Mouse (Mus musculus) fat pad, adult 2 months (tissue): ENCODE measurements at regions not wholly inside any gene's neighbourhood (a gene's known extent, or its start where the extent isn't known, plus 50 kb on each side); places are given as distances from the start of the nearest gene placed in this dataset.

Experiments used
- DNase-seq: peaks from one replicate; pipeline ENCODE4 v3.0.0-alpha.2; 2011; ENCODE audit warnings: low read depth, low spot score; ENCODE audit errors: extremely low read depth

- DNase-seq = no peak
Observed at GRCm38 (mm10) chr7:40052255-40052654, 534.7 kb downstream of the Zfp619 start.

DNA sequence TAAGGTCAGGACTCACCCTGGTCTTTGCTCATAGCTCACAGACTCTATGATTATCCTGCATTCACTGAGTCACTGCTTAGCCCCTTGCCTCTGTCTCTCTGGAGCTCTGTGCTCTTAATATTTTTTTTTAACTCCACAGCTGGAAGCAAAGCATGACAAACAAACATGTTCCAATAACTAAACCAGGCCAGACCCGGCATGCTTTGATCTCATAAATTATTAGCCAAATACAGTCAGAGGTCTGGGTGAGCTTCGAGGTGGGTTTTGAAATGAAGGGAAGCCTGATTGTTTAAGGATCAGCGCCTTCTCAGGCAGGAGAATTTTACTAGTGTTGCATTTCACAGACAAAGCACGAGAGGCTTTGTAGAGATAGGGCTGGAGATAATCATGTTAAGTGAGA is 541.3 kb downstream of the Zfp619 start:
- no peak for DNase-seq

- no peak for DNase-seq
Observed at GRCm38 (mm10) chr7:40064631-40065030, 547.1 kb downstream of the Zfp619 start.

GRCm38 (mm10) chr7:40065526-40065925 is 548.0 kb downstream of the Zfp619 start:
- DNase-seq = no peak

DNA sequence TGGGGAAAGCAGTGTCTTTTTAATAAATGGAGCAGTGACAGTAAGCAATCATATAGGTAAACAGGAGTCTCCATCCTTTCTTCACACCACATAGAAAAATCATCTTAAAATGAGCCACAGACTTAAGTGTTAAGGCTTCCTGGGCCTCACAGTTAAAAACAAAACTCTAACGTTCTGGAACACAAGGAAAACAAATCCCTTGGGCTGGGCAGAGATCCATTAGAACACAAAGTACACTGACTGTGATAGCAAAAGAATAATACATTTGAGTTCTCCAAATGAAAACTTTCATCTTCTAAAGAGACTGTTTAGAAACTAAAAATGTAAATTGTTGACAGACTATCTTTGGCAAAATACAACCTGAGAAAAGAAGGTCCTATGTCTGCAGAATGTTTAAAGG is 549.8 kb downstream of the Zfp619 start:
- no peak for DNase-seq

DNA sequence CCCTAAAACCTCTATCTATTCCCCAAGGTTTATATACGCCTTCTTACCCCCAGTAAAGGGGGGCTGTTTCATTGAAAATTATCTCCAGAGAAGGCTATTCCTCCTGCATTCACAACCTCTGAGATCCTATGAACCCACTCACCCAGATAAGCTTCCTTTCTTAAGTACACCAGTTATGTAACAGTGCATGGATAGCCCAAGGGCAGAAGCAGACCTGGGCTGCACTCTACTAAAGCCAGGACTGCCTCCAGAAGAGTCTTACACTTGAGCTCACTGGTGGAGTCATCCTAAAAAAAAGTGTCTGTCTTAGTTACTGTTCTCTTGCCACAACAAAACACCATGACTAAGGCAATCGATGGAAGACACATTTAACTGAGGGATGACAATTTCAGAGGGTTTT is 553.7 kb downstream of the Zfp619 start:
- no peak for DNase-seq

GRCm38 (mm10) chr7:40072478-40072877 is 554.9 kb downstream of the Zfp619 start:
- DNase-seq = no peak

DNA sequence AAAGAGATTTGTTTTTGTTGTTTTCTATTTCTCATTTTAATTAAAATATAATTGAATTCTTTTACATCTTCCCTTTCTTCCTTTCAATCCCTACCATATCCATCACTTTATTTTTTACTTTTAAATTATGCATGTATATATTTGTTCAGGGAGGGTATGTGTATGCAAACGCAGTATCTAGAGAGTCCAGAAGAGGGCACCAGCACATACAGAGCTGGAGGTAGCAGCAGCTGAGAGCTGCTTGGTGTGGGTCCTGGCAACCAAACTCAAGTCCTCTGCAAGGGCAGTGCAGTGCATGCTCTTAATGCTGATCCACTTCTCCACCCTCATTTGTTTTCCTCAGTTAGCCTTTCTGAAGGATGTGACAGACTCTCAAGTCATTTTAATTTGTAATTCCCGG is 568.7 kb downstream of the Zfp619 start:
- no peak for DNase-seq

GRCm38 (mm10) chr7:40097094-40097493 is 579.5 kb downstream of the Zfp619 start:
- no peak for DNase-seq

DNA sequence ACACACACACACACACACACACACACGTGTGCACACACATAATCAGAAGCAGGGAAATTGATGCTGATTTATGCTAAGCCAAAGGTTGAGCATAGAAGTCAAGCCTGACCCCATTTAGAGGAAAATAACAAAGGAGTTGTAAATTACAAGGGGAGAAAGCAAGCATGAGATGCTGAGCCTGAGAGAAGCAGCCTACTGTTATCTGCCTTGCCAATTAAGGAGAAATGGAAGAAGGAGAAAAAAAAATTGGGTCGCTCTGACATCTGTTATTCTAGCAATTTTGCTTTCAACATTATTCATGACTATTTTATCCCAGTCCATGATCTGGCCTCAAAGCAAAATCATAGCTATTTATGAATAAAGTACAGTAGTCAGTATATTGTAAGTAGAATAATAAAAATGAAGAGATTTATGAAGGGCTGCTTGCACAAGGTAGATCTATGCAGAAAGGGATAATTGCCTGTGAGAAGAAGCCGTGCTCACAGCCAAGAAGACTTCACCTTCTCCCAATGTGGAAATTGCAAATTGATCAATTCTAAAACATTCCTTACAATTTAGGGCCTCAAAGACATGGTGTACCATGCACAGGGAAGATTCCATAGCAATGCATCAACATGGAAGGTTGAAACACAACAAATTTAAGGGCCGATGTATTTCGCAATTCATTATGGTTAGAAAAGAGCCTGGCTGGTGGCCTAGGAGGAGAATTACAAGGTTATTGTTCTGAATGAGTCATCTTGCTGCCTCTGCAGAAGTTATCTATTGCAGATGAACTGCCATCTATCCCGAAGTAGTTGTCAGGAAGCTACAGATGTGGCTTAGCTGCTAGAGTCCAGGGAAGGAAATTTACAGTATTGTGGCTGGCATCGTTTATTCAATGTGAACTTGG is 585.7 kb downstream of the Zfp619 start:
- DNase-seq = peak; percentile 34

DNA sequence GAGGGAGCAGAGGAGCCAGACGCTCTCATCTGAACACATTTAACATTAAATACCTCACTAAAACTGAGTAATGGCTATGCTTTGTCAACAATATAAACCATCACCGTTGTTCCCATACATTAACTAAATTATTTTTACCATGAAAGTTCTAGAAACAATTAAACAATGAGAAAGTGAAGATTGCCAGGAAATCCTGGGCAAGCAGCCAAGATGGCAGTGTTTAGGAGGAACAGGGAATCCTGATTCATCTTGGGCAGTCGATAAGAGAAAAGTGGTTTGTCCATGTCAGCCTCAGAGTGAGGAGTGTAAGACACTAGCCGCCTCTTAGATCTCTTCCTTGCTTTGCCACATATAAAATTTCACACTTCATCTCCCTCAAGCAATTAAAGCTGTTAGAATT is 625.3 kb downstream of the Zfp619 start:
- DNase-seq = no peak

- DNase-seq = no peak
Observed at GRCm38 (mm10) chr7:40144431-40144830, 626.9 kb downstream of the Zfp619 start.

GRCm38 (mm10) chr7:40177570-40177969 is 660.0 kb downstream of the Zfp619 start:
- no peak for DNase-seq

GRCm38 (mm10) chr7:40195366-40195765 is 677.8 kb downstream of the Zfp619 start:
- peak; percentile 25 for DNase-seq

GRCm38 (mm10) chr7:40202615-40203014 is 685.0 kb downstream of the Zfp619 start:
- peak; percentile 10 for DNase-seq

DNA sequence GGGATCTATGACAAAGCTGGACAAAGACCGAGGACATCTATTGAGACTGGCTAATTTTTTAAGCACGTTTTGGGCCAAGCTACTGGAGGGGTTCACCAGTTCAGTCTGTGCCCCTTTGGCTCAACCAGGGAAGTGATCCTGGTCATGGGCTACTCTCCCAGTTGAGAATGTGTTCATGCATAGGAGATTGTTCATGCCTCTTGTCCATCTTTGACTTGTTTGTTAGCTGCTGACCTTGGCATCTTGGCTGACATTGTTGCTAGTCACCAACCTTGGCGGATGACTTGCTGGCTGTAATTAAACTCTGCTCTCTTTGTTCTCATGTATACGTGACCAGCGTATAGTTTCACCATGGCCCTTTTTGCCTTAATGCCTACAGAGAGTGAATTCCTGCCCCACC is 686.2 kb upstream of the Vstm2b start:
- no peak for DNase-seq

DNA sequence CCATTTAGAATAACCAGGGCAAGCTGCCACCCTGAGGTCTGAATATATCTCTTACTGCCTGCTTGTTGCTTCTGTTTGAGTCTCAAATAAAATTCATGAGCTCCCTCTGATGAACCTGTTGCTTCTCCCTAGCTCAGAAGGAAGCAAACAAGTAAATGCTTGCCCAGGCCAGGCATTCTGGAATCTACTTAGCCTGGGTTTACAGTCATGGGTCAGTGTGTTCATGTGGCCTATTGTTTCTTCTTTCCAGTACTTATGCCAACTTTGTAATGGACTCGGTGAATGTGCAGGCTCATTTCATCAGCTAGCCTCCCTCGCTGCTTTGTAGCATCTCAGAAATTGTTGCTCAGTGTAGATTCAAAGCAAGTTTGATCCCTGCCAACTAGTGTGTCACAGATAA is 685.6 kb upstream of the Vstm2b start:
- no peak for DNase-seq

DNA sequence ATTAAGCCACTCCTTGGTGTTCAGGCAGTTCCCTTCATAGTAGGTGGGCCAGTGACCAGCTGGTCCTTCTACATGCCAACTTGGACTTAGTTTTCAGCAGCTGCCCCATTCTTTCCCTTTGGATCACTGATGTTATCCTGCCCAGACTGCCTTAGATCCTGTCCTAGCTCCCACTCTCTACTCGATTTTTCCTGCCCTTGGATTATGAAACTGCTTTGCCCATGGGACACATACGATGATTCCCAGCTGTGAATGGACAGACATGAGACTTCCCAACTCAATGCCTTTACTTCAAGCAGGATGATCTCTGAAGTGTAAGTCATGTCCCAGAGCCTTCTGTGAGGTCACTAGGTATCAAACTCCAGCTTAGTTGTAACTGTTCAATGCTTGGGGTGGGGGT is 684.5 kb upstream of the Vstm2b start:
- DNase-seq = no peak

- no peak for DNase-seq
Observed at GRCm38 (mm10) chr7:40214395-40214794, 683.7 kb upstream of the Vstm2b start.

GRCm38 (mm10) chr7:40215271-40215670 is 682.9 kb upstream of the Vstm2b start:
- DNase-seq = no peak

DNA sequence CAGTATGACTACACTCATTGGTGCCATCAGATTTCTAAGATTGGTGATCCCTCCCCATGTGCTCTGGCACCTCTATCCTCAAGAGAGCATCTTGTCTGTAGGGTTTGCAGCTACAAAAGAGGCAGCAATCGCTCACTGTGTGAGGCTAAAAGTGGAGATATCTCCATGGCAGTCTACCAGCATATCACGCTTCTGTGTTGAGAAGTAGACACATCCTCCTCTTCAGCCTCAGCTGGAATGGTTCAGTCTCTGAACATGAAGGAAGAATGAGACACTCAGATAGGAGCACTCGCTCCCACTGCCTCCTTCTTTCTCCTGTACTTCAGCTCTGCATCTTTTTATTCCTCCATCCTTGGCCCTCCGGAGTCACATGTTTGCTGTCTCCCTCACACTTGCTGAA is 677.6 kb upstream of the Vstm2b start:
- DNase-seq = no peak

GRCm38 (mm10) chr7:40245188-40245587 is 652.9 kb upstream of the Vstm2b start:
- DNase-seq = no peak

DNA sequence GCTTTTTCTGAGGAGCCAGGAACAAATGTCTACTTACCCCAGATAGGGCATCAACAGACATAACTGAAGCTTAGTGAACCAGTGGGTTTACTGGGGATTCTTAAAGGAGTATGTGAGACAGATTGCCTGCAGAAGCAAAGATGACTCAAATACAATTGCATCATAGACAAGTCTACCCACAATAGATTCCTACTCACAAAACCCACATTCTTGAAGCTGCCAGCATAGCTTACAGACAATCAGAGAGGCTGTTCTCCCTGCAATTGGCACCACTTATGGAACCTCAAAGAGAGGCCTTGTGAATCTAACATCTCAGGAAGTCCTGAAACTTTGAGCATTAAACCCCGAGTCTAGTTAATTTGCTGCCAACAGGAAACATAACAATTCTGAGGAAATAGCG is 649.6 kb upstream of the Vstm2b start:
- DNase-seq = no peak
